Mouse (Mus musculus) left cerebral cortex, postnatal 14 days (tissue): ENCODE data around the gene Ints5. TPM values are rescaled to one million over a fixed set of nuclear protein-coding genes. Genes with fewer than 3 reads are reported as not detected.

Source experiments
- DNase-seq, 2 experiments: peaks; one replicate each; pipeline ENCODE4 v3.0.0; 2021 to 2022; ENCODE audit warnings: low spot score in 2 of 2, mixed read lengths in 1 of 2
- intact Hi-C: fragments of 180-260 bp; cut with DNase I; formaldehyde crosslinking; loops from one replicate; pipeline ENCODE4 v1.15.1; 2025
- total RNA-seq, 2 experiments: library from RNA; stranded (reverse); gene quantifications; 2 replicates each; pipeline ENCODE4 v1.2.3; 2021

Gene Ints5
- total RNA-seq, 2 experiments from 2014 or later: 23.0 to 23.4 TPM

DNA sequence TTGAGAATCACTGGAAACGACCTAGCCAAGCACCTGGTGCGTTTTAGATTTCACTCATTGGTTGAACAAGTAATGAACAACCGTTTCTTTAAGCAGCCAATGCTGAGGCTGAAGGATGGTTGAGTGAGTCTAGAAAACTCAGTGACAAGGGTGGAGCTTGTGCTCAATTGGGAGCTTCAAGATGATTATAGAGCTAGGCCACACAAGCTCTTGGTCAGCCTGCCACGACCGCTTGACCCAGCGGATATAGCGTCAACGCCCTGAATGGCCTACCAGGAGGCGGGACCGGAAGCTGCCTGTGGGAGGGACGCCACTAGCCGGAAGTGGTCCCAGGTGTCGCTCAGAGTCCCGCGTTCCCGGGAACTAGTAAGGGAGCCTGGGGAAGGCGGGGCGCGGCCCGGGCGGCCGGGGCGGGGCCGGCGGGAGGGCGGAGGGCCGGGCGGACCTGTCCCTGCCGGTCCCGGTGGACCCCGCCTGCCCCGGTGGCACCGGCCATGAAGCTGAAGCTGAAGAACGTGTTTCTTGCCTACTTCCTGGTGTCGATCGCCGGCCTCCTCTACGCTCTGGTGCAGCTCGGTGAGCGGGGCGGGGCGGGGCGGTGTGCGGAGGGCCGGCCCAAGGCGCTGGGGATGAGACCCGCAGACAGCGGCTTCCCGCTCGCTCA, 27.4 kb downstream of the Ints5 start, which contains the start of gene B3gat3:
B3gat3 (plus strand) TSS at position 302 of the 664 bp plus-strand sequence.
- intact Hi-C loops: no loop called here
- peak; percentile 91 to 93 for DNase-seq

DNA sequence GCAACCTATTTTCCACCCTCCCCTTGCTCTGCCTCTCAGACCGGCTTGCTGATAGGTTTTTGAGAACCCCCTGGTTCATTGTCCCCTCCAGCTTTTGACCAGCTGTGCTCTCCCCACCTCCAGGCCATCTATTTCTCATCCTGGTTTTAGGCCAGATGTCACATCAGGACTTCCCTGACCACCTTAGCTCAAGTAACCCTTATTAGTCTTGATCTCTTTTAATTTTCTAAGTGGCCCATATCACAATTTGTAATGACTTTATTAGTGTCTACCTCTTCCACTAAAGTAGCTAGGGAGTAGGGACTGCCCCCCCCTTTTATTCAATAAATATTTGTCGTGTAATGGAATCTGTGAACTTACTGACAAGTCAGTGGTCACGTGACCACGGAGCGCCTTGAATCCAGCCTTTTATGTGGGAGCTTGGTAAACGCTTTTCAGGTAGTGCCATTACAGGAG, 28.1 kb downstream of the Ints5 start:
- intact Hi-C loops: no loop called here
- no peak for DNase-seq

DNA sequence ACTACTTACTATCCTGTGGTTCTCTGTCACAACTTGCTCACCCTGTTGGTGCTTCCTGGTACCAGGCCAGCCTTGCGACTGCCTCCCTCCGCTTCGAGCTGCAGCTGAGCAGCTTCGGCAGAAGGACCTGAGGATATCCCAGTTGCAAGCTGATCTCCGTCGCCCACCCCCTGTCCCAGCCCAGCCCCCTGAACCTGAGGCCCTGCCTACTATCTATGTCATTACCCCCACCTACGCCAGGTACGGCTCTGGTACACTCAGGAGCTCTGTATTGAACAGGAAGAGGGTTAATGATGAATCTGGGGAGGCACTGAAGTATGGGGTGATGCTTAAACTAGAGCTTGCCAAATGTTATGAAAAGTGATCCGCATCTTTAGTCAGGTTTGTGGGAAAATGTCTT, 28.9 kb downstream of the Ints5 start:
- intact Hi-C loops: no loop called here
- DNase-seq: no peak

DNA sequence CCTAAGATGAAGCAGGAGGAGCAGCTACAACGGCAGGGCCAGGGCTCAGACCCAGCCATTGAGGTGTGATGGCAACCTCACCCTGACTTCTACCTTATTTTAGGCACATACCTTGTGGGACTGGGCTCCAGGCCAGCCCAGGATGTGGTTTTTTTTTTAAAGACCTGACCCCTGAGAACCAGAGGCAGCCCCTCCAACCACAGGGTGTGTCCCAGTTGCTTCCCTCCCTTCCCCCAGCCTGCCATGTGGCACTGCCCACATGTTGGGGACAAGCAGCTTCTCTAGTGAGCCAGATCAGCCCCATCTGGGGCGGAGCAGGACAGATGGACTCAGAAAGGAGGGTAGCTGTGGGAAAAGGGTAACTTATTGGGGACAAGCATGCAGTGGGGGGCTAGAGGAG, 34.0 kb downstream of the Ints5 start:
- intact Hi-C loops: no loop called here
- DNase-seq: no peak

DNA sequence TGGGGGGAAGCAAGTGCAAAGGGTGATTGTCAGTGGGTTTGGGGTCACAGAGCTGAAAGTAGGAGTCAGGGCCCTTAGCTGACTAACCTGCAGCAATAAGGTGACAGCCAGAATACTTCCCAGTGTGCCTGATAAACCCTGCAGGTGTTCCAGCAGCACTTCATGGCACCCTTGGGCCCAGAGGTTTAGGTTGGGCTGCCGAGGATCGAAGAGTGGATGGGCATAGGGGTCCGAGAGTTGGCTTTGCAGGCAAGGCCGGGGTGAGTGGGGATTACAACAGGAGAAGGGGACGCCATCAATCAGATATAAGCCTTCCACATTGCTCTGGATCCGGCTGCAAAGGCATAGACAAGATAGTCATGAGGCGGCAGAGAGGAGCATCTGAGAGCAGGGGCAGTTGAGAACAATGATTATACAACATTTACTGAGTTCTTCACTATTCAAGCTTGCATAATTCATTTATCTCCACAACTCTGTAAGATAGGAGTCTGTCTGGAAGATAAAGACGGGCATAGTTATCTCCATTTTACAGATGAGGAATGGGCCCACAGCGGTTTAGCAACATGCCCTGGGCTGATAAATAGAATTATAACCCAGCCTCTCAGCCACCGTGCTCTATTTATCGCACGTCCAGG, 35.2 kb downstream of the Ints5 start:
- intact Hi-C loops: no loop called here
- DNase-seq: no peak

DNA sequence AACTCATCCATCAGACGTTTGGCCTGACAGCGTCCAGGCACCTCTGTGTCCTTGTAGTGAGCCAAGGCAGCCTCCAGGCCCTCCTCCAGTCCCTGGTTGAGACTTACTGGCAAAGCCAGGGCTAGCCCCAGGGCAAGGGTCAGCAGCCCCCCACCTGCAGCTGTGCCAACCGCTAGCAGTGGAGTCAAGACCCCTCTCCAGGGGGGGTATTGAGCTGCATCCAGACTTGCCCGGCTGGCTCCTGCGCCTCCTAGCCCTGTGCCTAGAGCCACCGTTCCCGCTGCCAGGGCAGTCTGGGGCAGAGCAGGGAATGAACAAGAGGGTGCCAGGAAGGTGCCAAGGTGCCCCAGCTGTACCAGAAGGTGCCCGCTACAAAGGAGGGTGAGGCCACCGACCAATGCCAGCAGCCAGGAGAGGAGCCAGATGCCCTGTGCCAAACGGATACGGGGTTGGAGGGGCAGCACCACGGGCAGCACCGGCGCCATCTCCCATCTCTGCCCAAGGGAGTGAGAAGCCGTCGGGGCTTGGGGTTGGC, 36.0 kb downstream of the Ints5 start:
- intact Hi-C loops: no loop called here
- DNase-seq: no peak

DNA sequence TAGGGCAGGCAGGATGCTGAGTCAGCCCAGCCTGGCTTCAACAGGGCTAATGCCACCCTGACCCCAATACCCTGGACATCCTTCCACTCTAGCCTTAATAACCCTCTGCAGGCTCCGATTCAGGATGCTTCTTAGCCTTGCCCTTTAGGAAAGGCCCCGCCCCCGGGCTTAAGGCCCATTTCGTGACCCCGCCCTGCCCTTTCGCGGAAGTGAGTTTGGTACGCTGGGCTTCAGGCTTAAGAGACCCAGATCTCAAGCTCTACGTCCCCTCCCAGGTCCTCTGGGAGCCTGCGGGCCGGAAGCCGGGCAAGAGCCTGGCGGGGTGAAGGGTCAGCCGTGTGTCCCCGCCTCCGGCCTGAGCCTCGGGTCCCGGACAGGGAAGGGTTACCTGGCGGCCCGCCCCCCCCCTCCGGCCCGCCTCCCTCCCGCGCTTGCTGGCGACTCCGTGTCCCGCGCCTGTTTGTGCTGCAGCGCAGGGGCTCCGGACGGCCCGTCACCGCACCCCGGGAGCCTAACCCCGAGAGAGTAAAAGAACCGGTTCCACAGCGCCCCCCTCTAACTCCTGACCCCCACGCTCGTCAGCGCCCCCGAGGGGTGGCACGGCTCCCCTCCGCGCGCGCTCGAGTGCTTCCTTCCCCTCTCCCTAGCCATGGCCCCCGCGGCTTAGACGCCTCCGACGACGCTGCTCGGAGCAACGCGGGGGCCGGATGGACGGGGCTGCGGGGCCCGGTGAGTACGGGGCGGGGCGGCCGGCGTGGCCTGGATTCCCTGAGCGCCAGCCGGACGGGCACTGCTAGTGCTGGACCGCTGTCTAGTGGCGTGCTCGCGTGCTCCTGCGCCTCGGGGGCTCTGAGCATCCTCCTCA, 36.7 kb downstream of the Ints5 start, which contains the start of the genes Rom1 and Eml3:
Rom1 (minus strand) TSS at position 133 of the 865 bp plus-strand sequence.
Eml3 (plus strand) TSS at position 329 of the 865 bp plus-strand sequence.
- DNase-seq: peak in 1 of 2 experiments; percentile 58
- intact Hi-C loops: no loop called here

DNA sequence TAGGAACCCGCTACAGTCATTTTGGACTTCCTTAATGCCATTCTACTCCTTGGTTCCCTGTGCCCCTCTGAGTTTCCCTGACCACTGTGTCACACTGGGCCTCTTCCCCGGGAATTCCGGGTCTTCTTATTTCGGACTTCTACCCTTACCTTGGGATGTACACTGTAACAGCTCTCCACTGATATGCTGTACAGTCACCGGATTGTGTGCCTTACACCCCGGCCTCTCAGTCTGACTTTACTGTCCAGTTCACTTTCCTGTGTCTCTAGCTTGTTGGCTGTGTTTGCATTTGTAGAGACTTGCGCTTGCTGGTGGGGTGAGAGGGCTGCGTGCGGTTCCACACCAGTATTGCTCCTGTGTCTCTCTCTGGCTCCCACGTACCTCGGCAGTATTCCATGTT, 37.3 kb downstream of the Ints5 start:
- DNase-seq: no peak
- intact Hi-C loops: no loop called here

DNA sequence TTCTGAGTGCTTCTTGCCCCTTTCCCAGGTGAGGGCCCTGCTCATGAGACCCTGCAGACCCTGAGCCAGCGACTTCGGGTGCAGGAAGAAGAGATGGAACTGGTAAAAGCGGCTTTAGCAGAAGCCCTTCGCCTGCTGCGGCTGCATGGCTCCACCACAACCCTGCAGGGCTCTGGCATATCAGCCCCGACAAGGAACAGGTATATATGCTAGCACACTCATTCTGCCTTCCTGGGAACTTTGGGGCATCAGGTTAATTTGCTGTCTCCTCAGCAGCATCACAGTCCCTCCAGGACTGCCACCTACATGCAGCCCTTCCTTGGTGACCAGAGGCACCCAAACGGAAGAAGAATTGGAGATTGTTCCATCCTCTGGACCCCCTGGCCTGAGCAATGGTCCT, 38.0 kb downstream of the Ints5 start:
- intact Hi-C loops: no loop called here
- DNase-seq: no peak

DNA sequence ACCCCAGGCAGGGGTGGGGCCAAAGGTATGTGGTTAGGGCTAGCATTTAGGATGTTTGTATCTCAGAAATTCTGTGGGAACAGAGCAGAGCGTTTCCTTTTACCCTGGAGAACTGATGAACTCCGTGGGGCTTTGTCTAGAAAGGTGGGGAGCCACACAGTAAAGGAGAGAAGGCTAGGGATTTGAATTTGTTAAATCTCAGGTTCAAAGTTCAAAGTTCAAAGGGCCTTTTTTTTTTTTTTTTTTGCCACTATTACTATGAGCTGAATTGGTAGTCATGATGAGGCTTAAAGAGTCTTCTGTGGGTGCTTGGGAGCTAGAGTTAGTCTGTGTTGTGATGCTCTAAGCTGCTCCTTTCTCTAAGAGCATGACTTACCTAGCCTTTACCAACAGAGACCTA, 43.9 kb downstream of the Ints5 start:
- intact Hi-C loops: no loop called here
- no peak for DNase-seq

DNA sequence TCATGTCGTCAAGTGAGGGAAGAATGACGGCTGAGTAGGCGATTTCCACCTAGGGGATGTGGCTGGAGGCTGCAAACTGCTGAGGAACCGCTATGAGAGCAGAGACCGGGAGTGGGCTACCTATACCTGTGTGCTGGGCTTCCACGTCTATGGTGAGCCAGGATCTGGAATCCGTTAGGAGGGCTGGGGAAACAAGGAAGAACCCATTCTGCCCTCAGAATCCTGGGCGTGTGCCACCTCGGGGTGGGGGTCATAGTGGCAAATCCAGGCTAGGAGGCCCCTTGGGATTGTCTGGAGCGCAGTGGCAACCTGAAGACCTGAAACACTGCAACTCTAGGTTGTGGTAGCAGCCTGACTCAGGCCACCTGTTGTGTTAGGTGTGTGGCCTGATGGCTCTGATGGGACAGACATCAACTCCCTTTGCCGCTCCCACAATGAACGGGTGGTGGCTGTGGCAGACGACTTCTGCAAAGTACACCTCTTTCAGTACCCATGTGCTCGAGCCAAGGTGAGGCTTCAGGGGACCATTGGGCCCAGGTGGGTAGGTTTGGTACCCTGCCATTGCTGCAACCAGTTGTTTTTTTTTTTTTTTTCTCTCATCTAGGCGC, 47.8 kb downstream of the Ints5 start:
- DNase-seq: no peak
- intact Hi-C loops: no loop called here

DNA sequence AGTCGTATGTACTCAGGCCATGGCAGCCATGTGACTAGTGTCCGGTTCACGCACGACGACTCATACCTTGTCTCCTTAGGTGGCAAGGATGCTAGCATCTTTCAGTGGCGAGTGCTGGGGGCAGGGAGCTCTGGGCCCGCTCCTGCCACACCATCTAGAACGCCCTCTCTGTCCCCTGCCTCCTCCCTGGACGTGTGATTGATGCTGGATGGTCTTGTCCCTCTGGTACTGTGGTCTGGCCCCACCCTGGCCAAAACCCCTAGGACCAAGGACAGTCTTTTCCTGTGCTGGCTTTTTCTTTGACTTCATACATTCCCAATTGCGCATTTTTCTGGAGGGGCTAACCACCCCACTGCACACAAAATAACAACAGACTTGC, 48.3 kb downstream of the Ints5 start:
- DNase-seq: no peak
- intact Hi-C loops: no loop called here

DNA sequence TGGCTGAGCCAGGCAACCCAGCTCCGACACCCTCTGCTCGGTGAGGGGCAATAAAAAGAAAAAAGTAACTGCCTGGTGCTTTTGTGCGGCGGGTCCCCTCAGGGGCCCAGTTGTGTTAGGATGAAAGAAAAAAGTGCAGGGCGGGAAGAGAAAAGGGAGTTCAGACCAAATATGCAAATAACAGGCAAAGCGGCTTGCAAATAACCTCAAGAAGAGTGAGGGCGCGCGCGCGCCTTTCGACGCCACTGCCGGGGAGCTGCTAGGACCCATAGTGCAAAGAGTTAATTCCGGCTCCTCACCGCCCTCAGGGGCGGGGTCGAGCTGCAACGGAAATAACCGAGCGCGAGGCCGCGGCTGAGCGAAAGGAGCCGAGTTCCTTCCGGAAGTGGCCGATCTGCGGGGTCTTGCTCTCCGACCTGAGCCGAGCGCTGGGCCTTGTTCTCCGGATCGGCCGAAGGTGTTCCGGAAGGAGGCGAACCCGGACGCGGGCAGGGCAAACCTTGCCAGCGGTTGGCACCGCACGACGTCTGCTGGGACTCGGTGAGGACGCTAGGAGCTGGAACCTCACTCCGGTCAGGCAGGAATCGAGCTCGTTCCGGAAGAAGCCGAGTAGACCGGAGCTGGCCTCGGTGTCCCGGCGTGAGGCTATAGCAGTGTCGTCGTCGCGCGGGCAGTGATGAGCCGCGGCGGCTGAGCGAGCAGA, 48.9 kb downstream of the Ints5 start, which contains the start of gene Mta2:
Mta2 (plus strand) TSS at position 361 of the 703 bp plus-strand sequence.
- intact Hi-C loops: no loop called here
- peak; percentile 95 to 96 for DNase-seq

DNA sequence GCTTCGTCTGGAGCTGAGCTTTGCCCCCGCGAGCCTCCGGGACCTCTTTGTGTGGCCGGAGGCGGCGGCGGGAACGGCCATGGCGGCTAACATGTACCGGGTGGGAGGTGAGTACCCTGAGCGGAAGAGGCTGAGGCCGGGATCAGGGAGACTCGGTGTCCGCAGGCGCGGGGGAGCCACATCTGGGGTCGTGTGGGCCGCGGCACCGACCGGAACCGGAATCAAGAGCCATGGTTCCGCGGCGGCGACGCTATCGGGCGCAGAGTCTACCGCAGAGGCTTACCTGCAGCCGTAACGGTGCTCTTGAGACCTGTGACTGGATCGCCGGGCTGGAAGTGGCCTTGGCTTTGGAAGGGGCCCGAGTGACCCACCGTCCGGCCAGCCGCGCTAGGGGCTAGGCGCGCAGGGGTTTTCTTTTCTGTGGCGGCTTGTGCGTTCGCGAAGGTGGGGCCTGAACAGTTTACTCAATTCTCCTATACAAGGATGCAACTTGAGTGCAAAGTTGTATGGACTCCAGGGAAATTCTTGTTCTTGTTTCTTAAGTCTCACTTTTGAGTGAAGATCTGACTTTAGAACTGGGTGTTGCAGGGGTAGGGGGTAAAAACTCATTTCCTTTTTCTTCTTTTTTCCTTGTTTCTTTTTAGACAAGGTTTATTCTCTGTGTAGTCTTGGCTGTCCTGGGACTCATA, 49.6 kb downstream of the Ints5 start:
- intact Hi-C loops: no loop called here
- peak in 1 of 2 experiments; percentile 59 for DNase-seq

DNA sequence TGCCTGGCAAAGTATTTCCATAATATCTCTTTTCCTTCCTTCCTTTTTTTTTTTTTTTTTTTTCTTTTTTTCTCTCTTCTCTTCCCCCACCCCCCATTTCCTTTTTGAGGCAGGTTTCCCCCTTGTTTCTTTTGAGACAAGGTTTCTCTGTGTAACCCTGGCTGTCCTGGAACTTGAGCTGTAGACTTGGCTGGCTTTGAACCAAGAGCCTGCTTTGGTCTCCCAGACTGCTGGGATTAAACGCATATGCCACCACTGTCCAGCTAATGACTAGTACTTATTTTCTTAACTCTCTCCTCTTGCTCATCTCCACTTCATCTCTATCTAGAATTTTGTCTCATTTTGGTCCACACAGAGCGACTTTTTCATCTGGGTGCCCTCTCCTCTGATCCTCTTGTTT, 50.2 kb downstream of the Ints5 start:
- intact Hi-C loops: no loop called here
- DNase-seq: no peak

DNA sequence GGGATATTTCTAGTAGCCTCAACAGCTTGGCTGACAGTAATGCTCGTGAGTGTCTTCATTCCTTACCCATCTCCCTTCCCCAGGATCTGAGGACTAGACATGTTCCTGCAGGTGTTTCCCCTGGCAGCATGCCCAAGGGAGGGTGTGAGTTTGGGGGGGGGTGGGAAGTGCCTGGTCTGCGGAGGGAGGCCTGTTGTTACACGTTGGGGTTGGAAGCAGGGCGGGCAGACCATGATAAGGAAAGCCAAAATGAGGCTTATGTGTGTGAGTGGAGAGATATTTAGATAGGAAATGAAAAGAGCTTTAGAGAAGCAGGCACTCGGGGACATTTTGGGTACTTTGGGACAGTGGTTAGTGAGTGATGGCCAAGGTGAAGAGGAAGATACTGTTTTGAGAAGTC, 51.3 kb downstream of the Ints5 start:
- intact Hi-C loops: no loop called here
- DNase-seq: no peak

DNA sequence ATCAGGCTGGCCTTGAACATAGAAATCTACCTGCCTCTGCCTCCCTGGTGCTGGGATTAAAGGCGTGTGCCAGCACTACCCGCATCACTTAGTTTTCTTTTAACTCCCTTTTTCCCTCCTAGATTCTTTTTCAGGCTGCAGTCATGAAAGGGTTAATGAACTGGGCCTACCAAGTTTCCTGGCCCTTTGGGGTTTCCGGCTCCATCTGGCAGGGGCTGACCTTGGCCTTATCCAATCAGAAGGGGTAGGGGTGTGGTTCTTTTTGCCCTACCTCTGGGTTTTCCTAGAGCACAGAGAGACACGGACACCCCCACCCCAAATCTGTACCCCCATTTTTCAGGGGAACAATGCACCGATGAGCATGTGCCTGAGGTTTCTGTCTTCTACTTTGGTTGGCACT, 51.9 kb downstream of the Ints5 start:
- intact Hi-C loops: no loop called here
- DNase-seq: peak in 1 of 2 experiments; percentile 44

DNA sequence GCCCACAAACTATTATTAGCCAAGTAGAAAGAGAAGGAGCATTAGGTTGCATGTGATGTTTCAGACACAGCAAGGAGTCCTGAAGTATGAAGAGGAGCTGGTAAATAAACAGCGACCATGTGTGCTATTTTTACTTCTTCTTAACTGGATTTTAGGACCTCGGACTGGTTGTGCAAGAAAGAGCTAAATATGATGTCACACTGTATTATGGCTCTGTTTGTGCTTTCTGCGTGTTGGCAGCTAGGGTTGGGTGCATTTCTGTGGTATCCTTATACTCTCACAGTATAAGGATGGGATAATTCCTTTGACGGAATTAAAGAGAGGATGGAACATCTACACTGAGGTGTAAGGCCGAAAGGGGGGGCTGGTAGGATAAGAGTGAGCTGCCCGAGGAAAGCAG, 52.4 kb downstream of the Ints5 start:
- DNase-seq: no peak
- intact Hi-C loops: no loop called here
